Mouse (Mus musculus) embryonic facial prominence, embryonic 10.5 days (tissue): Measurements from ENCODE around the gene Gna13. TPM values are rescaled to one million over a fixed set of nuclear protein-coding genes. Genes with fewer than 3 reads are reported as not detected.

Experiments
- DNase-seq: peaks from one replicate; pipeline ENCODE4 v3.0.0-alpha.2; 2017; ENCODE audit warnings: low spot score
- H3K27ac ChIP-seq: fragments of 300-500 bp; sonication (generic); replicated peaks from 2 replicates; pipeline ENCODE4 v1.5.1; 2016; ENCODE audit warnings: mild to moderate bottlenecking
- H3K27me3 ChIP-seq: fragments of 300-500 bp; sonication (generic); replicated peaks from 2 replicates; pipeline ENCODE4 v1.6.1; 2016; ENCODE audit warnings: low read depth, mild to moderate bottlenecking; ENCODE audit not compliant: poor library complexity, severe bottlenecking
- H3K36me3 ChIP-seq: fragments of 300-500 bp; sonication (generic); replicated peaks from 2 replicates; pipeline ENCODE4 v1.6.1; 2016; ENCODE audit warnings: mild to moderate bottlenecking, moderate library complexity
- H3K4me1 ChIP-seq: fragments of 300-500 bp; sonication (generic); 2 replicates; pipeline ENCODE4 v1.6.1; 2016
- H3K4me3 ChIP-seq: fragments of 300-500 bp; sonication (generic); 2 replicates; pipeline ENCODE4 v1.5.1; 2016; ENCODE audit warnings: mild to moderate bottlenecking, moderate library complexity
- H3K9me3 ChIP-seq: fragments of 300-500 bp; sonication (generic); 2 replicates; pipeline ENCODE4 v1.6.1; 2016; ENCODE audit warnings: mild to moderate bottlenecking
- WGBS: fragments of 180-500 bp; shearing (Covaris S2); methylation state at CpG from one replicate; pipeline ENCODE4 v1.1.7; 2016; 5-methylcytosine and 5-hydroxymethylcytosine counted together
- polyA plus RNA-seq: library from polyadenylated mRNA; unstranded; fragments of >200 nt; fragmentation: Nextera tagmentation; extraction: Ambion mirVana; gene quantifications from 2 replicates; pipeline ENCODE4 v1.2.1, GENCODE M21; 2016

Gna13 gene
- polyA plus RNA-seq, 1 experiment from 2014 or later: 18.5 TPM

- WGBS: 59% methylated on average over 4 of the region's 4 CpGs
- no peaks in the 10 kb centered on the region for H3K9me3 ChIP-seq
- no peak for DNase-seq
- peaks cover 23% of the 10 kb centered on the region for H3K4me1 ChIP-seq
- H3K27me3 ChIP-seq: peaks cover 16% of the 10 kb centered on the region
- H3K27ac ChIP-seq: no peak overlapping the region
- H3K4me3 ChIP-seq: peak overlapping the region; percentile 61
- H3K36me3 ChIP-seq: peaks cover 27% of the 10 kb centered on the region
These were observed 78.0 kb downstream of the Gna13 start for GRCm38 (mm10) chr11:109440641-109441040.

- Histone ChIP-seq H3K4me3 (no peak overlapping the region), H3K9me3 (no peaks in the 10 kb centered on the region), H3K4me1 (peaks cover 23% of the 10 kb centered on the region), H3K27me3 (peaks cover 16% of the 10 kb centered on the region), H3K27ac (no peak overlapping the region), H3K36me3 (peaks cover 22% of the 10 kb centered on the region)
- peak; percentile 46 for DNase-seq
- 59% methylated on average over 3 of the region's 3 CpGs for WGBS
These were observed 78.5 kb downstream of the Gna13 start for GRCm38 (mm10) chr11:109441119-109441518.

- H3K4me1 ChIP-seq: peaks cover 23% of the 10 kb centered on the region
- no peaks in the 10 kb centered on the region for H3K9me3 ChIP-seq
- DNase-seq: peak; percentile 60
- 47% methylated on average over 5 of the region's 5 CpGs for WGBS
- no peak overlapping the region for H3K27ac ChIP-seq
- H3K4me3 ChIP-seq: no peak overlapping the region
- peaks cover 11% of the 10 kb centered on the region for H3K36me3 ChIP-seq
- H3K27me3 ChIP-seq: peaks cover 16% of the 10 kb centered on the region
These were observed 79.6 kb downstream of the Gna13 start for GRCm38 (mm10) chr11:109442166-109442730.

- Histone ChIP-seq H3K4me1 (peaks cover 23% of the 10 kb centered on the region), H3K4me3 (no peak overlapping the region), H3K36me3 (no peaks in the 10 kb centered on the region), H3K27me3 (peaks cover 16% of the 10 kb centered on the region), H3K9me3 (no peaks in the 10 kb centered on the region), H3K27ac (no peak overlapping the region)
- 91% methylated on average over 8 of the region's 8 CpGs for WGBS
- no peak for DNase-seq
These were observed 81.0 kb downstream of the Gna13 start for GRCm38 (mm10) chr11:109443468-109444263.

GRCm38 (mm10) chr11:109444600-109444999 is 82.0 kb downstream of the Gna13 start:
- Histone ChIP-seq H3K27ac (no peak overlapping the region), H3K4me3 (no peak overlapping the region), H3K4me1 (peaks cover 17% of the 10 kb centered on the region), H3K9me3 (no peaks in the 10 kb centered on the region), H3K36me3 (no peaks in the 10 kb centered on the region), H3K27me3 (peaks cover 13% of the 10 kb centered on the region)
- 56% methylated on average over 7 of the region's 7 CpGs for WGBS
- DNase-seq: peak; percentile 47

GRCm38 (mm10) chr11:109445438-109446035 is 82.9 kb downstream of the Gna13 start:
- Histone ChIP-seq H3K4me3 (no peak overlapping the region), H3K9me3 (no peaks in the 10 kb centered on the region), H3K36me3 (no peaks in the 10 kb centered on the region), H3K4me1 (peaks cover 8% of the 10 kb centered on the region), H3K27ac (no peak overlapping the region), H3K27me3 (peaks cover 4% of the 10 kb centered on the region)
- DNase-seq: peak; percentile 25
- 62% methylated on average over 13 of the region's 13 CpGs for WGBS

Other genes with a start within 250 kb of the Gna13 start
- not detected in 2 replicates for gene E030025P04Rik, start 218.5 kb upstream of the Gna13 start, polyA plus RNA-seq
- 1.8 TPM in 2 replicates for gene Rgs9, start 64.7 kb upstream of the Gna13 start, polyA plus RNA-seq
- gene 9930022D16Rik, start 51.1 kb downstream of the Gna13 start, polyA plus RNA-seq: not detected in 2 replicates
- 34.5 and 41.6 TPM in 2 replicates for gene Amz2, start 63.1 kb downstream of the Gna13 start, polyA plus RNA-seq
- gene Arsg, start 110.5 kb downstream of the Gna13 start, polyA plus RNA-seq: 1.5 and 1.6 TPM in 2 replicates
- 3.8 TPM in 2 replicates for gene Slc16a6, start 110.8 kb downstream of the Gna13 start, polyA plus RNA-seq
- gene Wipi1, start 249.1 kb downstream of the Gna13 start, polyA plus RNA-seq: 20.7 and 25.3 TPM in 2 replicates